Comparison of ENCODE assay signal across 8 mouse cellular contexts in genomic region chr10:17930445-17931083, GRCm38 (mm10). TPM values are rescaled to one million over a fixed set of nuclear protein-coding genes. Genes with fewer than 3 reads are reported as not detected.
DNase-seq lines count a peak whose midpoint lies in the region; ATAC-seq lines count a peak whose summit lies in the region.

No protein-coding gene starts in this region.

- WGBS in hindbrain, embryonic 15.5 days: 50% methylated on average over 6 of the region's 6 CpGs
- 73% methylated on average over 6 of the region's 6 CpGs for WGBS in hindbrain, embryonic 11.5 days
- WGBS in heart, embryonic 12.5 days: 18% methylated on average over 6 of the region's 6 CpGs

- H3K27ac ChIP-seq in hindbrain, embryonic 15.5 days (replicated peaks): 0 out of 2 replicates have a peak overlapping the region, but pooled peaks have one; percentile 24
- H3K27ac ChIP-seq in hindbrain, embryonic 11.5 days (ENCODE audit: low read depth, low read length): no peak overlapping the region
- peak overlapping the region; percentile 82 for H3K27ac ChIP-seq in heart, embryonic 12.5 days (ENCODE audit: poor library complexity, severe bottlenecking)

- no peak overlapping the region for H3K4me2 ChIP-seq in hindbrain, embryonic 15.5 days
- H3K4me2 ChIP-seq in hindbrain, embryonic 11.5 days (replicated peaks; ENCODE audit: low read depth, low read length): no peak overlapping the region
- 0 out of 2 replicates have a peak overlapping the region, but pooled peaks have one; percentile 25 for H3K4me2 ChIP-seq in heart, embryonic 12.5 days

- H3K9me3 ChIP-seq in hindbrain, embryonic 15.5 days: no peaks in the 10 kb centered on the region
- no peaks in the 10 kb centered on the region for H3K9me3 ChIP-seq in hindbrain, embryonic 11.5 days (ENCODE audit: control insufficient read depth, low read length)
- no peaks in the 10 kb centered on the region for H3K9me3 ChIP-seq in heart, embryonic 12.5 days (replicated peaks)

- H3K4me3 ChIP-seq in hindbrain, embryonic 15.5 days: no peak overlapping the region
- no peak overlapping the region for H3K4me3 ChIP-seq in hindbrain, embryonic 11.5 days (ENCODE audit: low read depth, low read length)
- H3K4me3 ChIP-seq in heart, embryonic 12.5 days: no peak overlapping the region

- no peaks in the 10 kb centered on the region for H3K27me3 ChIP-seq in hindbrain, embryonic 15.5 days
- no peaks in the 10 kb centered on the region for H3K27me3 ChIP-seq in hindbrain, embryonic 11.5 days (ENCODE audit: control insufficient read depth, insufficient read depth, low read length)
- no peaks in the 10 kb centered on the region for H3K27me3 ChIP-seq in heart, embryonic 12.5 days (replicated peaks)

- no peak for DNase-seq in hindbrain, embryonic 11.5 days (ENCODE audit: low spot score)
- peak; percentile 31 for DNase-seq in 3134 (ENCODE audit: extremely low read depth, insufficient read length, low spot score)
- peak; percentile 40 to 72 for DNase-seq in adrenal gland, postnatal 36 days
- no peak for DNase-seq in right cerebral cortex, postnatal 36 days (ENCODE audit: low spot score in 2 of 2)

- H3K9ac ChIP-seq in hindbrain, embryonic 15.5 days: no peak overlapping the region
- no peak overlapping the region for H3K9ac ChIP-seq in hindbrain, embryonic 11.5 days (ENCODE audit: low read depth, low read length)
- no peak overlapping the region for H3K9ac ChIP-seq in heart, embryonic 12.5 days

- 0 out of 2 replicates have a peak, but pooled peaks have one; percentile 30 for ATAC-seq in hindbrain, embryonic 15.5 days (ENCODE audit: low FRiP score, low read depth)
- no peak for ATAC-seq in hindbrain, embryonic 11.5 days (ENCODE audit: low FRiP score)
- no peak for ATAC-seq in heart, embryonic 12.5 days (ENCODE audit: insufficient number of reproducible peaks, low FRiP score)
- peak; percentile 48 for ATAC-seq in megakaryocyte-erythroid progenitor cell, adult 5-6 weeks (replicated peaks; ENCODE audit: low FRiP score, low TSS enrichment, poor library complexity, severe bottlenecking)
- no peak for ATAC-seq in erythroblast, adult 5-6 weeks (replicated peaks; ENCODE audit: low FRiP score, poor library complexity, severe bottlenecking)

- peaks cover 17% of the 10 kb centered on the region for H3K4me1 ChIP-seq in hindbrain, embryonic 15.5 days (replicated peaks)
- no peaks in the 10 kb centered on the region for H3K4me1 ChIP-seq in hindbrain, embryonic 11.5 days (replicated peaks; ENCODE audit: control insufficient read depth, insufficient read depth, low read length)
- peaks cover 23% of the 10 kb centered on the region for H3K4me1 ChIP-seq in heart, embryonic 12.5 days (replicated peaks)

- no peaks in the 10 kb centered on the region; the same call in 1 of the 2 replicates for H3K36me3 ChIP-seq in hindbrain, embryonic 15.5 days
- no peaks in the 10 kb centered on the region for H3K36me3 ChIP-seq in hindbrain, embryonic 11.5 days (ENCODE audit: control insufficient read depth, insufficient read depth, low read length)
- no peaks in the 10 kb centered on the region for H3K36me3 ChIP-seq in heart, embryonic 12.5 days

RNA-seq across cellular contexts. Expression of gene Heca, which starts 17.3 kb away (rescaled TPM):
- polyA plus RNA-seq in hindbrain, embryonic 15.5 days (2015; fragmentation: Nextera tagmentation; extraction: Ambion mirVana): 4.7 and 4.9 TPM in 2 replicates
- polyA plus RNA-seq in hindbrain, embryonic 11.5 days (2014; fragmentation: Nextera tagmentation; extraction: Ambion mirVana): 4.6 and 5.5 TPM in 2 replicates
- total RNA-seq in adrenal gland, postnatal 36 days (2021): 10 to 100 TPM; 25.8 to 40.6 TPM
- polyA plus RNA-seq in heart, embryonic 12.5 days (2016; fragmentation: Nextera tagmentation; extraction: Ambion mirVana): 4.6 and 5.2 TPM in 2 replicates
- total RNA-seq in megakaryocyte-erythroid progenitor cell, adult 5-6 weeks (2014; fragmentation: Nextera tagmentation): 12.5 and 30.4 TPM in 2 replicates
- total RNA-seq in megakaryocyte-erythroid progenitor cell, adult 5-6 weeks (2017): 26.3 and 27.8 TPM in 2 replicates
- 8.4 and 21.7 TPM in 2 replicates for total RNA-seq in erythroblast, adult 5-6 weeks (2015; ENCODE audit: low replicate concordance)
- 19.4 and 21.9 TPM in 2 replicates for total RNA-seq in erythroblast, adult 5-6 weeks (2017; ENCODE audit: low replicate concordance)

Comparison
In these comparisons a context has a peak if more than half of its experiments do, and no peak if none do; other contexts are left out.
1. ATAC-seq: peak in hindbrain, embryonic 15.5 days (single experiment) and megakaryocyte-erythroid progenitor cell, adult 5-6 weeks (single experiment); none in hindbrain, embryonic 11.5 days (single experiment), heart, embryonic 12.5 days (single experiment) and erythroblast, adult 5-6 weeks (single experiment).
2. DNase-seq: peak in 3134 (single experiment) and adrenal gland, postnatal 36 days (2 of 2); none in hindbrain, embryonic 11.5 days (single experiment) and right cerebral cortex, postnatal 36 days (0 of 2).